Mouse (Mus musculus): ENCODE measurements around the gene Fyb. TPM values are rescaled to one million over a fixed set of nuclear protein-coding genes. Genes with fewer than 3 reads are reported as not detected.

Gene Fyb
- polyA plus RNA-seq, 1 experiment from 2014 or later, result 3.5 TPM

Other genes with a start within 250 kb of the Fyb start
- 31.6 and 36.5 TPM in 2 replicates for gene Dab2, start 223.1 kb upstream of the Fyb start, polyA plus RNA-seq (2015; fragmentation: Nextera tagmentation; extraction: Ambion mirVana)
- gene C9, start 77.5 kb upstream of the Fyb start, polyA plus RNA-seq (2015; fragmentation: Nextera tagmentation; extraction: Ambion mirVana), result not detected in 2 replicates
- 25.3 and 27.1 TPM in 2 replicates for gene Rictor, start 185.5 kb downstream of the Fyb start, polyA plus RNA-seq (2015; fragmentation: Nextera tagmentation; extraction: Ambion mirVana)